Mouse (Mus musculus) liver, adult 2 months (tissue): ENCODE measurements around the gene Xpr1.

Experiments
- CTCF ChIP-seq: fragments of 200-500 bp; IDR thresholded peaks from 2 replicates; pipeline ENCODE4 v1.5.1; 2011; ENCODE audit warnings: low read depth, low read length, control low read depth
- POLR2A ChIP-seq: fragments of 200-500 bp; IDR thresholded peaks from 2 replicates; pipeline ENCODE4 v1.6.1; 2011; ENCODE audit warnings: low read length, control low read depth; ENCODE audit not compliant: insufficient read depth; ENCODE audit errors: extremely low read depth

DNA sequence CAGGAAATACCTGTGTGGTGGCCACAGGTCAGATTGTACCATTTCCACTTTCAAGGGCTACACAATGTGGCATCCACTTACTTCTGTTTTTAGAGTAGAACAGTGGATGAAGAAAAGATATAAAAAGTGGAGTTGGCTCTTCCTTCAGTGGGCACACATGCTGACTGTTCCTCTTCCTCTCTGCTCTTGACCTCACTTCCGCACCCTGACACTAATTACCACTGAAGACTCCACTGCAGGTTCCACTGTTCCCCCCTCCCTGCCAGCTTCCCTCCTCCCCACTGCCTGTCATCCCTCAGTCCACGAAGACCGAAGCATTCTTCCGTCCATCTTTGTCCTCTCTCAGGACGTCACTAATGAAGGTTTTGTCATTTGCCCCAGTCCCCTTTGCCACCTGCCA lies 45.4 kb upstream of the Xpr1 start:
- TF ChIP-seq POLR2A: no peak
- no peak for TF ChIP-seq CTCF
